Mouse (Mus musculus) midbrain, embryonic 16.5 days (tissue): ENCODE measurements around the gene Gss. TPM values are rescaled to one million over a fixed set of nuclear protein-coding genes. Genes with fewer than 3 reads are reported as not detected.

Experiments
- ATAC-seq: fragments of 200-750 bp; cut with Nextera tagmentation; 2 replicates; pipeline ENCODE4 v1.8.0; 2017; ENCODE audit warnings: moderate TSS enrichment
- H3K27ac ChIP-seq: fragments of 300-500 bp; sonication (generic); 2 replicates; pipeline ENCODE4 v1.5.1; 2014; ENCODE audit warnings: mild to moderate bottlenecking, low read length, mixed read lengths
- H3K27me3 ChIP-seq: fragments of 300-500 bp; sonication (generic); 2 replicates; pipeline ENCODE4 v1.6.1; 2014; ENCODE audit warnings: low read depth, low read length, mixed read lengths; ENCODE audit not compliant: control insufficient read depth, insufficient read depth
- H3K36me3 ChIP-seq: fragments of 300-500 bp; sonication (generic); 2 replicates; pipeline ENCODE4 v1.6.1; 2014; ENCODE audit warnings: mild to moderate bottlenecking, low read length, moderate library complexity, mixed read lengths; ENCODE audit not compliant: control insufficient read depth, insufficient read depth
- H3K4me1 ChIP-seq: fragments of 300-500 bp; sonication (generic); 2 replicates; pipeline ENCODE4 v1.6.1; 2014; ENCODE audit warnings: mild to moderate bottlenecking, low read length, mixed read lengths; ENCODE audit not compliant: control insufficient read depth, insufficient read depth
- H3K4me2 ChIP-seq: fragments of 300-500 bp; sonication (generic); 2 replicates; pipeline ENCODE4 v1.6.1; 2014; ENCODE audit warnings: mild to moderate bottlenecking, low read length, mixed read lengths
- H3K4me3 ChIP-seq: fragments of 300-500 bp; sonication (generic); 2 replicates; pipeline ENCODE4 v1.5.1; 2014; ENCODE audit warnings: low read depth, mild to moderate bottlenecking, low read length, moderate library complexity, mixed read lengths
- H3K9ac ChIP-seq: fragments of 300-500 bp; sonication (generic); 2 replicates; pipeline ENCODE4 v1.6.1; 2014; ENCODE audit warnings: low read depth, low read length, mixed read lengths
- H3K9me3 ChIP-seq: fragments of 300-500 bp; sonication (generic); replicated peaks from 2 replicates; pipeline ENCODE4 v1.6.1; 2014; ENCODE audit warnings: mild to moderate bottlenecking, low read length, mixed read lengths; ENCODE audit not compliant: control insufficient read depth, poor library complexity, severe bottlenecking
- WGBS: fragments of 180-500 bp; shearing (Covaris S2); extraction: QIAGEN DNeasy Blood & Tissue Kit; methylation state at CpG from one replicate; pipeline ENCODE4 v1.1.7; 2014; 5-methylcytosine and 5-hydroxymethylcytosine counted together
- polyA plus RNA-seq: library from polyadenylated mRNA; unstranded; fragments of >200 nt; fragmentation: Nextera tagmentation; extraction: Ambion mirVana; gene quantifications from 2 replicates; pipeline ENCODE4 v1.2.1, GENCODE M21; 2015

Gene Gss
- polyA plus RNA-seq, 1 experiment from 2014 or later, result 15.1 TPM

- Histone ChIP-seq H3K9ac (no peak overlapping the region), H3K4me2 (no peak overlapping the region), H3K9me3 (no peaks in the 10 kb centered on the region), H3K27ac (no peak overlapping the region), H3K27me3 (peaks cover 36% of the 10 kb centered on the region), H3K36me3 (peaks cover 29% of the 10 kb centered on the region), H3K4me1 (peaks cover 10% of the 10 kb centered on the region), H3K4me3 (no peak overlapping the region)
- ATAC-seq, result no peak
- WGBS, result 74% methylated on average over 30 of the region's 30 CpGs
These were observed 39.7 kb upstream of the Gss start for GRCm38 (mm10) chr2:155632138-155632936.

DNA sequence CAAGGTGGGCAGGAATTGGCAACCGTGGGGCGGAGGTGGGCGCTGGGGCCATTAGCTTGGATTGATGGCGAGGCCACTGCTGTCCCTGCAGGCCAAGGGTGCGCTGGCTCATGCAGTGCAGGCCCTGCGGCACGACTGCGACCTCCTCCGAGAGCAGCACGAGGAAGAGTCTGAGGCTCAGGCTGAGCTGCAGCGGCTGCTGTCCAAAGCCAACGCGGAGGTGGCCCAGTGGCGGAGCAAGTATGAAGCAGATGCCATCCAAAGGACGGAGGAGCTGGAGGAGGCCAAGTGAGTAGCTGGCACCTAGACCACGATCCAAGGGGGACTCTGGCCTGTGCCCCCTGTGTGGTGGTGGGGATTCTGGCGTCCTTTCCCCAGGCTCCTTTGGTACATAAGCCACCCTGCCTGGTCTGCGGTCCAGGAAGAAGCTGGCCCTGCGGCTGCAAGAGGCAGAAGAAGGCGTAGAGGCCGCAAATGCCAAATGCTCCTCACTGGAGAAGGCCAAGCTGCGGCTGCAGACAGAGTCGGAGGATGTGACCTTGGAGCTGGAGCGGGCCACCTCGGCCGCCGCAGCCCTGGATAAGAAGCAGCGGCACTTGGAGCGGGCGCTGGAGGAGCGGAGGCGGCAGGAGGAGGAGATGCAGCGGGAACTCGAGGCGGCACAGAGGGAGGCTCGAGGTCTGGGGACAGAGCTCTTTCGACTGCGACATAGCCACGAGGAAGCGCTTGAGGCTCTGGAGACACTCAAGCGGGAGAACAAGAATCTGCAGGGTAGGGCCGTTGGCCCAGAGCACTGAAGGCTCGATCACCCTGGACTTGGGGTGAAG lies 38.2 kb upstream of the Gss start:
- H3K36me3 ChIP-seq, result peaks cover 24% of the 10 kb centered on the region
- no peak overlapping the region for H3K4me2 ChIP-seq
- H3K4me3 ChIP-seq, result no peak overlapping the region
- peak overlapping the region; percentile 18; the same call in 1 of the 2 replicates for H3K9ac ChIP-seq
- peaks cover 10% of the 10 kb centered on the region for H3K4me1 ChIP-seq
- no peak overlapping the region for H3K27ac ChIP-seq
- WGBS, result 22% methylated on average over 43 of the region's 43 CpGs
- H3K27me3 ChIP-seq, result peaks cover 36% of the 10 kb centered on the region
- ATAC-seq, result no peak
- no peaks in the 10 kb centered on the region for H3K9me3 ChIP-seq

GRCm38 (mm10) chr2:155630153-155630552 lies 37.5 kb upstream of the Gss start:
- H3K27me3 ChIP-seq, result peaks cover 36% of the 10 kb centered on the region
- H3K9ac ChIP-seq, result no peak overlapping the region

GRCm38 (mm10) chr2:155629231-155629661 lies 36.6 kb upstream of the Gss start:
- 2% methylated on average over 31 of the region's 35 CpGs for WGBS
- Histone ChIP-seq H3K27me3 (peaks cover 36% of the 10 kb centered on the region), H3K9me3 (no peaks in the 10 kb centered on the region), H3K9ac (peak overlapping the region; percentile 68), H3K36me3 (peaks cover 9% of the 10 kb centered on the region; the same call in 1 of the 2 replicates), H3K4me2 (peak overlapping the region; percentile 78), H3K4me1 (peaks cover 10% of the 10 kb centered on the region), H3K4me3 (peak overlapping the region; percentile 41), H3K27ac (peak overlapping the region; percentile 29; the same call in 1 of the 2 replicates)
- peak; percentile 44; the same call in 1 of the 2 replicates for ATAC-seq

More at GRCm38 (mm10) chr2:155630153-155630552, 37.5 kb upstream of the Gss start:
- Histone ChIP-seq H3K36me3 (peaks cover 18% of the 10 kb centered on the region), H3K9me3 (no peaks in the 10 kb centered on the region), H3K4me3 (no peak overlapping the region), H3K27ac (no peak overlapping the region), H3K4me1 (peaks cover 10% of the 10 kb centered on the region), H3K4me2 (no peak overlapping the region)
- 34% methylated on average over 20 of the region's 20 CpGs for WGBS
- ATAC-seq, result no peak

DNA sequence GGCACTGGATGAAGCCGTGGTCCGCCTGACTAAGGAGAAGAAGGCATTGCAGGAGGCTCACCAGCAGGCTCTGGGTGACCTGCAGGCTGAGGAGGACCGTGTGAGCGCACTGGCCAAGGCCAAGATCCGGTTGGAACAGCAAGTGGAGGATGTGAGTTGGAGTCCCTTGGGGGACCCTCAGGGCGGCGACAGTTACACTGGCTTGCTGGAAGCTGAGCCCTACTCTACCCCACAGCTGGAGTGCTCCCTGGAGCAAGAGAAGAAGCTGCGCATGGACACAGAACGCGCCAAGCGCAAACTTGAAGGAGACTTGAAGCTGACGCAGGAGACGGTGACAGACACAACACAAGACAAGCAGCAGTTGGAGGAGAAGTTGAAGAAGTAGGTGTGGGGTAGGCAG lies 35.9 kb upstream of the Gss start:
- peaks cover 35% of the 10 kb centered on the region for H3K27me3 ChIP-seq
- no peak overlapping the region for H3K4me3 ChIP-seq
- no peaks in the 10 kb centered on the region for H3K9me3 ChIP-seq
- peaks cover 5% of the 10 kb centered on the region; the same call in 1 of the 2 replicates for H3K36me3 ChIP-seq
- H3K4me2 ChIP-seq, result no peak overlapping the region
- ATAC-seq, result no peak
- H3K9ac ChIP-seq, result peak overlapping the region; percentile 68; the same call in 1 of the 2 replicates
- WGBS, result 74% methylated on average over 13 of the region's 13 CpGs
- H3K4me1 ChIP-seq, result peaks cover 10% of the 10 kb centered on the region
- H3K27ac ChIP-seq, result no peak overlapping the region

DNA sequence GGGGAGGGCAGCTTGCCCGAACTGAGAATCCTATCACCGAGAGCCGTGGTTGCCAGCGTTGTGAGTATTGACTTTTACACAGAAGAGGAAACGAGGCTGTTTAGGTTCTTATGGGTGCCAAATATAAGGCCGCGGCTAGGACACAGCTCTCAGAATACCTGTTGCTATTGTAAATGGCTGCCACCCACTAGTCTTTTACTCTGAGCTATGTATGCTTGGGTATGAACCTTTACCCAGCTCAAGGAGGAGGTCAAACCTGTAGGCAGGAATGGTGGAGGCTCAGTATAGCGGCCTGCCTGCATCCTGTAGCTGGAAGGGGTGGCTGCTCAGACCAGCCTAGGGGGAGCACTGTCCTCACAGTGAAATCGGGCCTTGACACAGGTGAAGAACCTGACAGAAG lies 35.5 kb upstream of the Gss start:
- Histone ChIP-seq H3K4me3 (no peak overlapping the region), H3K36me3 (peaks cover 2% of the 10 kb centered on the region; the same call in 1 of the 2 replicates), H3K4me2 (no peak overlapping the region), H3K27ac (no peak overlapping the region), H3K4me1 (peaks cover 10% of the 10 kb centered on the region), H3K9me3 (no peaks in the 10 kb centered on the region), H3K27me3 (peaks cover 31% of the 10 kb centered on the region), H3K9ac (no peak overlapping the region)
- no peak for ATAC-seq
- 83% methylated on average over 9 of the region's 9 CpGs for WGBS

DNA sequence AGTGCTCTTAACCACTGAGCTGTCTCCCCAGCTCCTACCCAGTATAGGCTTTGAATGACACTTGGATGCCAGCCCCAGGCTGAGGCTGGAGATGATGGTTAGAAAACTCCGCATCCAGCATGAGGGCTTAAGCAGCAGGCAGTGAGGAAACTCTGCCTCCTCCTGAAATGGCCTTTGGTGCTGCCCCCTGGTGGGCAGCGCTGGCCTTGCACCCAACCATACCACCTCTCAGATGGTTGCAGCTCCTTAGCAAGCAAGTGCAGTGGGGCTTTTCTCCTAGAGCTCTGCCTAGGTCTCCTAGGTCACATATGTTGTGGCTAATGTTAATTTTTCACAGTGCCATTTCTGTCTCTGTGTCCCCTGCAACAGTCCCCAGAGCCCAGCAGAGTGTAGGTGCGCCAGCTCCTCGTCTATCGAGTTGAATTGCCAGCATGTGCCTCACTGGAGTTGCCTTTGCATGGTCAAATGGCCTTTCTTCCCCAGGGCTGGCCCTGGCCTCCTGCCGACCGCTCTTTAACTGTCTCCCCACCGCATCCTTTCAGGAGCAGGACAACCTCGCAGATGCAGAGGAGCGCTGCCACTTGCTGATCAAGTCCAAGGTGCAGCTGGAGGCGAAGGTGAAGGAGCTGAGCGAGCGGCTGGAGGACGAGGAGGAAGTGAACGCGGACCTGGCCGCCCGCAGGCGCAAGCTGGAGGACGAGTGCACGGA lies 34.6 kb upstream of the Gss start:
- H3K9ac ChIP-seq, result 0 out of 2 replicates have a peak overlapping the region, but pooled peaks have one; percentile 3

DNA sequence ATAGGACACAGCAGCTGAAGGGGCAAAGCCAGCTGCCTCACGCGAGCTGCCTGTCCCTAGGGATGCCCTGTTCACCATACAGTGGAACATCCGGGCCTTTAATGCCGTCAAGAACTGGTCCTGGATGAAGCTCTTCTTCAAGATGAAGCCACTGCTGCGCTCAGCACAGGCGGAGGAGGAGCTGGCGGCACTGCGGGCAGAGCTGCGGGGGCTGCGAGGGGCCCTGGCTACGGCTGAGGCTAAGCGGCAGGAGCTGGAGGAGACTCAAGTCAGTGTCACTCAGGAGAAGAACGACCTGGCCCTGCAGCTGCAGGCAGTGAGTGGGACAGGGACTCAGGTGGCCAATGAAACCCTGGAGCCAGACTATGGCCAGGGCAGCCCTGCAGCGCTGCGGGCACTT lies 33.7 kb upstream of the Gss start:
- Histone ChIP-seq H3K4me3 (no peak overlapping the region), H3K4me1 (peaks cover 10% of the 10 kb centered on the region), H3K9me3 (no peaks in the 10 kb centered on the region), H3K4me2 (no peak overlapping the region), H3K36me3 (no peaks in the 10 kb centered on the region), H3K9ac (0 out of 2 replicates have a peak overlapping the region, but pooled peaks have one; percentile 6), H3K27ac (no peak overlapping the region), H3K27me3 (peaks cover 13% of the 10 kb centered on the region)
- no peak for ATAC-seq
- WGBS, result 50% methylated on average over 15 of the region's 15 CpGs

More for the DNA sequence above, 34.6 kb upstream of the Gss start:
- 49% methylated on average over 21 of the region's 21 CpGs for WGBS
- no peak for ATAC-seq
- Histone ChIP-seq H3K4me2 (no peak overlapping the region), H3K4me3 (no peak overlapping the region), H3K27me3 (peaks cover 22% of the 10 kb centered on the region), H3K4me1 (peaks cover 10% of the 10 kb centered on the region), H3K27ac (no peak overlapping the region), H3K36me3 (no peaks in the 10 kb centered on the region), H3K9me3 (no peaks in the 10 kb centered on the region)
